Mouse (Mus musculus): ENCODE measurements around the gene Hgd.

- TF ChIP-seq POLR2A (IDR thresholded peaks at IDR 0.05; ENCODE audit: insufficient read length, low read depth) (no peak), E2F4 (IDR thresholded peaks at IDR 0.05; ENCODE audit: insufficient read depth) (no peak), TCF12 (IDR thresholded peaks at IDR 0.05; ENCODE audit: insufficient read depth, poor library complexity, severe bottlenecking) (no peak), CEBPB (IDR thresholded peaks at IDR 0.05; ENCODE audit: insufficient read depth, poor library complexity, severe bottlenecking) (no peak), USF1 (IDR thresholded peaks at IDR 0.05; ENCODE audit: low read depth) (no peak), MYOD1 (IDR thresholded peaks at IDR 0.05; ENCODE audit: control insufficient read depth in 1 of 3, insufficient read length in 2 of 3, low read depth in 2 of 3) (no peak), MAX (IDR thresholded peaks at IDR 0.05; ENCODE audit: low read depth) (no peak), MYOG (IDR thresholded peaks at IDR 0.05; ENCODE audit: control insufficient read depth in 1 of 3, insufficient read depth in 1 of 3, insufficient read length in 2 of 3, low read depth in 2 of 3) (no peak), SRF (IDR thresholded peaks at IDR 0.05; ENCODE audit: control insufficient read depth, insufficient read length, low read depth) (no peak), POLR2AphosphoS2 (IDR thresholded peaks at IDR 0.05; ENCODE audit: insufficient read length, low read depth) (no peak)
Measured at GRCm38 (mm10) chr16:37629011-37629410, 49.1 kb downstream of the Hgd start.

Data from myocyte (in vitro differentiated cells).